10 mouse cellular contexts compared by ENCODE assay signal in genomic region chr2:93031021-93031420, GRCm38 (mm10). TPM values are rescaled to one million over a fixed set of nuclear protein-coding genes. Genes with fewer than 3 reads are reported as not detected.
DNase-seq lines count a peak whose midpoint lies in the region; ATAC-seq and TF ChIP-seq lines count a peak whose summit lies in the region.
"Had no signal": no experiment of that assay in that cellular context is flagged by ENCODE, and none has a peak within 500 bp of the region (broad histone marks: within the 10 kb centered on the region; RNA-seq: fewer than 3 reads in every experiment).

No protein-coding gene starts in this region.

- H3K4me2 ChIP-seq in kidney, embryonic 15.5 days, result no peak overlapping the region

- no peak overlapping the region for H3K4me3 ChIP-seq in cerebellum, adult 2 months (replicated peaks; ENCODE audit: insufficient read depth, low read depth, low read length)
- no peak overlapping the region for H3K4me3 ChIP-seq in kidney, embryonic 15.5 days (replicated peaks)
- H3K4me3 ChIP-seq in thymus, adult 2 months (ENCODE audit: control insufficient read depth, insufficient read depth, low read length), result no peak overlapping the region

- DNase-seq in cerebellum, postnatal 10 days, result peak; percentile 42 to 52
- no peak for DNase-seq in cerebellum, adult 2 months
- DNase-seq in kidney, adult 9 months, result no peak
- peak; percentile 70 for DNase-seq in thymus, postnatal 4 days
- DNase-seq in thymus, adult 2 months, result no peak
- DNase-seq in spleen, postnatal 10 days (ENCODE audit: low spot score in 2 of 2), result no peak
- DNase-seq in cerebellum, adult 9-11 months, result no peak
- DNase-seq: adrenal gland, postnatal 25 days; right cerebral cortex, postnatal 4 days had no signal

- H3K27ac ChIP-seq in cerebellum, adult 2 months (ENCODE audit: insufficient read depth, low read length), result no peak overlapping the region
- peak overlapping the region; percentile 75; the same call in 1 of the 2 replicates for H3K27ac ChIP-seq in kidney, embryonic 15.5 days
- no peak overlapping the region for H3K27ac ChIP-seq in thymus, adult 2 months (ENCODE audit: control insufficient read depth, insufficient read depth, low read length)

- H3K4me1 ChIP-seq in cerebellum, adult 2 months (ENCODE audit: control insufficient read depth, insufficient read depth, low read length), result peaks cover 54% of the 10 kb centered on the region
- H3K4me1 ChIP-seq in kidney, embryonic 15.5 days, result peaks cover 87% of the 10 kb centered on the region
- H3K4me1 ChIP-seq in thymus, adult 2 months (replicated peaks; ENCODE audit: control insufficient read depth, insufficient read depth, low read length), result peaks cover 30% of the 10 kb centered on the region

- no peak for TF ChIP-seq POLR2A in cerebellum, adult 2 months (IDR thresholded peaks at IDR 0.05; ENCODE audit: borderline replicate concordance, insufficient read depth, low read length)
- no peak for TF ChIP-seq POLR2A in thymus, adult 2 months (IDR thresholded peaks at IDR 0.05; ENCODE audit: control insufficient read depth, extremely low read depth, insufficient read depth, low read length, poor library complexity)

- WGBS in cerebellum, adult 2 months, result 59% methylated on average over 9 of the region's 9 CpGs
- 57% methylated on average over 9 of the region's 9 CpGs for WGBS in kidney, embryonic 15.5 days
- 68% methylated on average over 9 of the region's 9 CpGs for WGBS in thymus, adult 2 months

- no peak for TF ChIP-seq CTCF in cerebellum, adult 2 months (IDR thresholded peaks at IDR 0.05; ENCODE audit: borderline replicate concordance, insufficient read depth, low read depth, low read length)
- TF ChIP-seq CTCF in thymus, adult 2 months (IDR thresholded peaks at IDR 0.05; ENCODE audit: borderline replicate concordance, control insufficient read depth, extremely low read depth, insufficient read depth, low read length, poor library complexity), result no peak

- no peak; the same call in 1 of the 2 replicates for ATAC-seq in kidney, embryonic 15.5 days (replicated peaks; ENCODE audit: low FRiP score)

- H3K9ac ChIP-seq in kidney, embryonic 15.5 days, result no peak overlapping the region

- H3K36me3 ChIP-seq in kidney, embryonic 15.5 days, result no peaks in the 10 kb centered on the region
- H3K36me3 ChIP-seq in thymus, adult 2 months (ENCODE audit: control insufficient read depth, insufficient read depth, low read length), result no peaks in the 10 kb centered on the region

- H3K27me3 ChIP-seq in cerebellum, adult 2 months (ENCODE audit: control insufficient read depth, insufficient read depth, low read length), result no peaks in the 10 kb centered on the region
- H3K27me3 ChIP-seq in kidney, embryonic 15.5 days, result no peaks in the 10 kb centered on the region
- H3K27me3 ChIP-seq in thymus, adult 2 months (ENCODE audit: control insufficient read depth, insufficient read depth, low read length), result no peaks in the 10 kb centered on the region

- H3K9me3 ChIP-seq in kidney, embryonic 15.5 days (replicated peaks), result no peaks in the 10 kb centered on the region

RNA-seq across cellular contexts. Expression of gene Prdm11, which starts 14.9 kb away (rescaled TPM):
- 10.3 and 11.3 TPM in 2 replicates for polyA plus RNA-seq in cerebellum, adult 2 months (2012; rRNA removed)
- polyA plus RNA-seq in kidney, embryonic 15.5 days (2015; fragmentation: Nextera tagmentation; extraction: Ambion mirVana), result 5.5 and 7.1 TPM in 2 replicates
- 17.1 and 17.9 TPM in 2 replicates for polyA plus RNA-seq in thymus, adult 2 months (2012; rRNA removed)

Comparison
In these comparisons a context has a peak if more than half of its experiments do, and no peak if none do; other contexts are left out.
1. DNase-seq: peak in cerebellum, postnatal 10 days (2 of 2) and thymus, postnatal 4 days (single experiment); none in cerebellum, adult 2 months (0 of 2), kidney, adult 9 months (single experiment), thymus, adult 2 months (single experiment), spleen, postnatal 10 days (0 of 2) and cerebellum, adult 9-11 months (single experiment).